15 mouse cellular contexts compared by ENCODE assay signal in genomic region chr11:115737608-115738208, GRCm38 (mm10). TPM values are rescaled to one million over a fixed set of nuclear protein-coding genes. Genes with fewer than 3 reads are reported as not detected.
DNase-seq lines count a peak whose midpoint lies in the region; ATAC-seq and TF ChIP-seq lines count a peak whose summit lies in the region.
"Had no signal": no experiment of that assay in that cellular context is flagged by ENCODE, and none has a peak within 500 bp of the region (broad histone marks: within the 10 kb centered on the region; RNA-seq: fewer than 3 reads in every experiment).

No protein-coding gene starts in this region.

- H3K4me2 ChIP-seq in heart, embryonic 15.5 days = no peak overlapping the region
- H3K4me2 ChIP-seq in limb, embryonic 14.5 days (replicated peaks; ENCODE audit: low read depth, low read length, severe bottlenecking) = no peak overlapping the region
- H3K4me2 ChIP-seq: limb, embryonic 12.5 days; lung, embryonic 15.5 days had no signal

- H3K27ac ChIP-seq in heart, embryonic 15.5 days = peak overlapping the region; percentile 38
- H3K27ac ChIP-seq in limb, embryonic 14.5 days (replicated peaks; ENCODE audit: low read depth, low read length) = no peak overlapping the region
- H3K27ac ChIP-seq: kidney, postnatal 0 days; limb, embryonic 12.5 days; lung, embryonic 15.5 days had no signal

- H3K36me3 ChIP-seq in heart, embryonic 15.5 days = no peaks in the 10 kb centered on the region
- no peaks in the 10 kb centered on the region for H3K36me3 ChIP-seq in limb, embryonic 14.5 days (ENCODE audit: control insufficient read depth, insufficient read depth, low read length)
- H3K36me3 ChIP-seq: limb, embryonic 12.5 days; lung, embryonic 15.5 days had no signal

- DNase-seq in heart, adult 18-20 months = no peak
- DNase-seq in testis, postnatal 10 days (ENCODE audit: low spot score) = peak; percentile 31
- DNase-seq in testis, postnatal 14 days (ENCODE audit: low spot score) = no peak
- peak; percentile 22 for DNase-seq in limb, embryonic 14.5 days (ENCODE audit: low spot score)
- no peak for DNase-seq in left cerebral cortex, postnatal 10 days (ENCODE audit: extremely low spot score in 1 of 2, low spot score in 2 of 2)
- DNase-seq in kidney, adult 11 months = no peak
- DNase-seq: cerebellum, adult 11-12 months; gastrocnemius, postnatal 14 days; right cerebral cortex, postnatal 25 days; thymus, postnatal 25 days had no signal

- intact Hi-C loops in left cerebral cortex, postnatal 10 days (cut with DNase I) = loop anchor here (10.0 kb wide), 1 partner anchor 257 kb away; no protein-coding TSS in a partner anchor

- 55% methylated on average over 10 of the region's 10 CpGs for WGBS in heart, embryonic 15.5 days
- WGBS in limb, embryonic 14.5 days = 68% methylated on average over 10 of the region's 10 CpGs

- no peaks in the 10 kb centered on the region for H3K9me3 ChIP-seq in heart, embryonic 15.5 days (replicated peaks)
- H3K9me3 ChIP-seq in limb, embryonic 14.5 days (ENCODE audit: control insufficient read depth, low read length) = no peaks in the 10 kb centered on the region
- H3K9me3 ChIP-seq: limb, embryonic 12.5 days; lung, embryonic 15.5 days had no signal

- TF ChIP-seq POLR2A in limb, embryonic 14.5 days (IDR thresholded peaks at IDR 0.05; ENCODE audit: borderline replicate concordance, extremely low read depth, insufficient read depth, insufficient read length) = no peak

- H3K4me1 ChIP-seq in heart, embryonic 15.5 days (replicated peaks) = peaks cover 23% of the 10 kb centered on the region
- no peaks in the 10 kb centered on the region for H3K4me1 ChIP-seq in limb, embryonic 14.5 days (ENCODE audit: control insufficient read depth, insufficient read depth, low read length)

- H3K4me3 ChIP-seq in heart, embryonic 15.5 days = no peak overlapping the region
- H3K4me3 ChIP-seq in limb, embryonic 14.5 days (replicated peaks; ENCODE audit: low read length) = no peak overlapping the region
- H3K4me3 ChIP-seq: limb, embryonic 12.5 days; lung, embryonic 15.5 days had no signal

- ATAC-seq in heart, embryonic 15.5 days (replicated peaks; ENCODE audit: insufficient number of reproducible peaks, insufficient read depth, low FRiP score, low read depth) = no peak
- ATAC-seq in limb, embryonic 14.5 days (ENCODE audit: low FRiP score, low read depth) = peak; percentile 69
- ATAC-seq: activated CD4-positive, CD25-positive, alpha-beta regulatory T cell, adult 4 months had no signal

- H3K9ac ChIP-seq in heart, embryonic 15.5 days = no peak overlapping the region
- no peak overlapping the region for H3K9ac ChIP-seq in limb, embryonic 14.5 days (ENCODE audit: low read depth, low read length, severe bottlenecking)
- H3K9ac ChIP-seq: limb, embryonic 12.5 days; lung, embryonic 15.5 days had no signal

- H3K27me3 ChIP-seq in heart, embryonic 15.5 days = no peaks in the 10 kb centered on the region
- no peaks in the 10 kb centered on the region for H3K27me3 ChIP-seq in limb, embryonic 14.5 days (ENCODE audit: control insufficient read depth, insufficient read depth, low read length)
- H3K27me3 ChIP-seq: limb, embryonic 12.5 days; lung, embryonic 15.5 days had no signal

RNA-seq across cellular contexts. Expression of gene Tmem94, which starts 27.5 kb away (rescaled TPM):
- 36.7 and 38.8 TPM in 2 replicates for polyA plus RNA-seq in heart, embryonic 15.5 days (2015; fragmentation: Nextera tagmentation; extraction: Ambion mirVana)
- total RNA-seq in heart, adult 18-20 months (2021) = 100 to 1,000 TPM in 1 of 2 experiments, 10 to 100 TPM in 1; 96.6 to 104 TPM
- polyA plus RNA-seq in limb, embryonic 14.5 days (2012; rRNA removed) = 46.8 and 68.8 TPM in 2 replicates
- polyA plus RNA-seq in limb, embryonic 14.5 days (2014; fragmentation: Nextera tagmentation; extraction: Ambion mirVana) = 17.9 and 18.8 TPM in 2 replicates
- total RNA-seq in left cerebral cortex, postnatal 10 days (2021) = 10 to 100 TPM; 37.7 to 40.0 TPM

RNA-seq across cellular contexts. Expression of gene Grb2, which starts 29.3 kb away (rescaled TPM):
- polyA plus RNA-seq in heart, embryonic 15.5 days (2015; fragmentation: Nextera tagmentation; extraction: Ambion mirVana) = 103 and 104 TPM in 2 replicates
- total RNA-seq in heart, adult 18-20 months (2021) = 100 to 1,000 TPM in 1 of 2 experiments, 10 to 100 TPM in 1; 98.4 to 111 TPM
- polyA plus RNA-seq in limb, embryonic 14.5 days (2012; rRNA removed) = 61.5 and 62.7 TPM in 2 replicates
- 53.8 and 58.0 TPM in 2 replicates for polyA plus RNA-seq in limb, embryonic 14.5 days (2014; fragmentation: Nextera tagmentation; extraction: Ambion mirVana)
- total RNA-seq in left cerebral cortex, postnatal 10 days (2021) = 100 to 1,000 TPM; 183 to 193 TPM

Comparison
In these comparisons a context has a peak if more than half of its experiments do, and no peak if none do; other contexts are left out.
1. DNase-seq: peak in testis, postnatal 10 days (single experiment) and limb, embryonic 14.5 days (single experiment); none in heart, adult 18-20 months (0 of 2), testis, postnatal 14 days (single experiment), left cerebral cortex, postnatal 10 days (0 of 2) and kidney, adult 11 months (single experiment).